Mouse (Mus musculus): ENCODE measurements around the gene Kif2c. TPM values are rescaled to one million over a fixed set of nuclear protein-coding genes. Genes with fewer than 3 reads are reported as not detected.

Kif2c gene
- total RNA-seq (2021): 10 to 100 TPM; 16.0 to 16.5 TPM
- long read RNA-seq, experiment 1, transcript Kif2c-201 (20 exons, 2,842 nt): major isoform, 6 of 10 reads
- long read RNA-seq, experiment 1, partial matches to known transcripts: 0 of 10 reads
- long read RNA-seq, experiment 1, other reads (novel, unspliced or antisense): 4 of 10 reads
- long read RNA-seq, experiment 2, transcript Kif2c-201 (20 exons, 2,842 nt): major isoform, 24 of 28 reads
- long read RNA-seq, experiment 2, partial matches to known transcripts: 0 of 28 reads
- long read RNA-seq, experiment 2, other reads (novel, unspliced or antisense): 4 of 28 reads

DNA sequence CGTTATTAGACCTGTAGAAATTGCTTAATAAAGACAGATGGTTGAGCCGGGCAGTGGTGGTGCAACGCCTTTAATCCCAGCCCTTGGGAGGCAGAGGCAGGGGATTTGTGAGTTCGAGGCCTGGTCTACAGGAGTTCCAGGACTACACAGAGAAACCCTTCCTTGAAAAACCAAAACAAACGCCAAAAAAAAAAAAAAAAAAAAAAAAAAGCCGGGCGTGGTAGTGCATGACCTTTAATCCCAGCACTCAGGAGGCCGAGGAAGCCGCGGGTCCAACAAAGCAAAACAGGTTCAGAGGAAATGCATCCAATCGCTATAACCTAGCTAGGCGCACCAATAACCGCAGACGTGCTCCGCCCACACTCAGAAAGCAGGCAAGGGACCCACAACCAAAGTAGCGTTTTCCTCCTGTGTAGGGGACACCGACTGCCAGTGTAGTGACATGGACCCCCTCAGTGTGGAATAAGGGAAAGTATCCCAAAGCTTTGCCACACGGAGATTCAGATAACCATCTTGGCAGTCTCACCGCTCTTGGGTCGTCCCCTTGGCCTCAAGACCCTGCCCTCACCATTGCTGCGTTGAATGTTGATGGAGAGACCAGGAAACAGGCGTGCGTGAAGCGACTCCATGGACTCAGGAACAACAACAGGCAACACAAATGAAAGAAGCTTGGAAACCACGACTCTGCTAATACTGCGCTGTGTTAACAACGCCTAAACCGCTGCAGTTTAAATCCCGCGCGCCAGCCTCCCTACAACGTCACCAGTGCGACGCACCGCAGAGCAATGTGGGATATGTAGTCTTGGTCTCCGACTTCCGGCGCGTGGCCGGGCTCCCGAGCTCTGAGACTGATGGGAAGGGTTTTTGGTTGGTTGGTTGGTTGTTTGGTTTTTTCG lies at the start of gene Kif2c:
TSS of gene Kif2c (minus strand) at position 777 of the 896 bp plus-strand sequence.
- DNase-seq (ENCODE audit: low spot score in 2 of 2): peak; percentile 75 to 79

- DNase-seq (ENCODE audit: low spot score in 2 of 2): no peak
Measured at GRCm38 (mm10) chr4:117231208-117231607, 48.8 kb upstream of the Kif2c start.

- no peak for DNase-seq (ENCODE audit: low spot score in 2 of 2)
Measured at GRCm38 (mm10) chr4:117230331-117230730, 47.9 kb upstream of the Kif2c start.

- DNase-seq (ENCODE audit: low spot score in 2 of 2): no peak
Measured at GRCm38 (mm10) chr4:117229590-117229989, 47.2 kb upstream of the Kif2c start.

DNA sequence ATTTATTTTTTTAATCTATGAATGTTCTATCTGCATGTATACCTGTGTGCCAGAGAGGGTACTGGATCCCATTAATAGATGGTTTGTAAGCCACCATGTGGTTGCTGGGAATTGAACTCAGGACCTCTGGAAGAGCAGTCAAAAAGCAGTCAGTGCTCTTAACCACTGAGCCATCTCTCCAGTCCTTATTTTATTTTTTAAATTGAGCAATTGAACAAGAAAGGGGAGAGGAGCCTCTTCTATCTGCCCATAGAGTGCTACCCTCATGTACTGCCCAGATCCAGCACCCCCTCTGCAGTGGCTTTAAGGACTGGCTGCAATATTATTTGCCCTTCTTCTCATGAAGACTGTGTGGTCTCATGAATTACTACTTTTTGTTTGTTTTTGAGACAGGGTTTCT lies 42.8 kb upstream of the Kif2c start:
- DNase-seq (ENCODE audit: low spot score in 2 of 2): no peak

- no peak for DNase-seq (ENCODE audit: low spot score in 2 of 2)
Measured at GRCm38 (mm10) chr4:117224122-117224521, 41.7 kb upstream of the Kif2c start.

GRCm38 (mm10) chr4:117223001-117223400 lies 40.6 kb upstream of the Kif2c start:
- no peak for DNase-seq (ENCODE audit: low spot score in 2 of 2)

- DNase-seq (ENCODE audit: low spot score in 2 of 2): no peak
Measured at GRCm38 (mm10) chr4:117221836-117222235, 39.4 kb upstream of the Kif2c start.

- DNase-seq (ENCODE audit: low spot score in 2 of 2): no peak
Measured at GRCm38 (mm10) chr4:117220741-117221515, 38.5 kb upstream of the Kif2c start.

DNA sequence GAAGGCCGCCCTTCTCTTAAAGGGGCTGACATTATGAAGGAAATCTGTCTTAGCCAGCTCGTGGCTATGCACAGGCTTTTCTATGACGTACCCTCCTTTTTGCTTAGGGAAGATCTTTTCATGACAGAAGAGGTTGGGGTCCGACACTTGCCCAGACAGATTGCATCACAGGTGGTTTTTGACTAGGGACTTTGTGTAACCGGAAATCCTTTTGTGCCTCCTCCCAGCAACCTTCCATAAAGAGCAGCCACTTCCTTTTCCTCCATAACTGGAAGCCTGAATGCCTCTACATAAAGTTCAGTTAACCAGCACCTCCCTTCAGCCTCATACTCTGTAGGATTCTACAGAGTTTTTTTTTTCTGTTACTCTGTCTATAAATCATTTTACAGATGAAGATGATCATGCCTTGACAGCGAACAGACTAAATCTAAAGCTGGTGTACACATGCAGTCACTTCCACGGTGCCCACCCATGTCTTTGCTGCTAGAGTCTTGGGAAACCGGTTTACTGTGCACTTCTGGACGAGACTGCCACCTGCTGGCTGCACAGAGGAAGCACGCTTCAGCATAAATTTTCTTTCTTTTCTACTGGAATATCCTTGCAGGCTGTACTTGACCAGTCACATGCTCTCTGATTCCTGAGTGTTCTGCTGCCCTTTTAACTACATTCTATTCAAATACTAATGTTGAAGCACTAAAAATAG lies 36.2 kb upstream of the Kif2c start:
- no peak for DNase-seq (ENCODE audit: low spot score in 2 of 2)

DNA sequence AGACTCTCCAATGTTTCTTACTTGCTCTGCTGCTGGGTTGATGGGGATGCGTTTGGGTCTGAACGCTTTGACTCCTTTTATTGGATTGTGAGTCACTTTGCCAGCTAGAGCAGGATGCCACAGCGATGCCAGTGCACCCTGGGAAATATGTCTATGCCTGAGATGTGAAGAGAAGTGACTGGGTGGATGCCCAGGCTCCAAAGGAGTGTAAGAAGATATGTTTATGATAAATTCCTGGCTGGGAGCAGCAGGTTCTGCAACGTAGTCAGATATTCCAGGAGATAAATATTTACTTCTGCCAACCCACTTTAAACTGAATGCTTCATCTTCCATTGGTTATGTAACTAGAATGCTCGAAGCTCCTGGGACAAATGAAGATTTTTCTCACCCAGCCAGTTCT lies 34.6 kb upstream of the Kif2c start:
- DNase-seq (ENCODE audit: low spot score in 2 of 2): no peak

GRCm38 (mm10) chr4:117214250-117214649 lies 31.8 kb upstream of the Kif2c start:
- no peak for DNase-seq (ENCODE audit: low spot score in 2 of 2)

GRCm38 (mm10) chr4:117210147-117211074 lies 28.0 kb upstream of the Kif2c start:
- DNase-seq (ENCODE audit: low spot score in 2 of 2): peak; percentile 50 to 74

- DNase-seq (ENCODE audit: low spot score in 2 of 2): no peak
Measured at GRCm38 (mm10) chr4:117209592-117209991, 27.2 kb upstream of the Kif2c start.

- DNase-seq (ENCODE audit: low spot score in 2 of 2): no peak
Measured at GRCm38 (mm10) chr4:117202992-117203354, 20.5 kb upstream of the Kif2c start.

- no peak for DNase-seq (ENCODE audit: low spot score in 2 of 2)
Measured at GRCm38 (mm10) chr4:117202046-117202991, 19.9 kb upstream of the Kif2c start.

GRCm38 (mm10) chr4:117191804-117192203 lies 9.4 kb upstream of the Kif2c start:
- DNase-seq (ENCODE audit: low spot score in 2 of 2): no peak

- no peak for DNase-seq (ENCODE audit: low spot score in 2 of 2)
Measured at GRCm38 (mm10) chr4:117190660-117191059, 8.2 kb upstream of the Kif2c start.

Measured in adrenal gland, postnatal 4 days (tissue).